17 mouse cellular contexts compared by ENCODE assay signal in the genomic region with DNA sequence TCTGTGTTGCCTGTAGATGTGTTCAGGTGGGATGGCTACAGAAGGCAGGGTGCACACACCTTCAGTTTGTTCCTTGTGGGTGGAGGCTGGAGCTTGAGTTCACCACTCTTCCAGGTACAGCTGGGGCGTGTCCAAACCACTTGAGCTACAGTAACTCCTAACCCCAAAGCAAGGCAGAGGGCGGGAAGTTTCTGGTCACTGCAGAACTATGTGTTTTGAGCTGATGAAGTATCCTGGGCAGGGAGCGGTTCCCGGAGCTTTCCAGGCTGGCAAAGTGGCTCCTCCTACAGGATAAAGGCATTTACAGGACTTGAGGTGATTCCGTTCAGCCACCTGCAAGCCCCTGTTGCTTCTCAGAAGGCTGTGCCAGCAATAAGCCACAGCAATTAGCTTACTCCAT. TPM values are rescaled to one million over a fixed set of nuclear protein-coding genes. Genes with fewer than 3 reads are reported as not detected.
DNase-seq lines count a peak whose midpoint lies in the region; ATAC-seq and TF ChIP-seq lines count a peak whose summit lies in the region.
"Had no signal": no experiment of that assay in that cellular context is flagged by ENCODE, and none has a peak within 500 bp of the region (broad histone marks: within the 10 kb centered on the region; RNA-seq: fewer than 3 reads in every experiment).

No protein-coding gene starts in this region.

- no peaks in the 10 kb centered on the region for H3K4me1 ChIP-seq in hindbrain, postnatal 0 days (ENCODE audit: insufficient read depth, low read length)
- no peaks in the 10 kb centered on the region for H3K4me1 ChIP-seq in hindbrain, embryonic 16.5 days (ENCODE audit: control insufficient read depth, insufficient read depth, low read depth, low read length)
- H3K4me1 ChIP-seq in MEL (ENCODE audit: control insufficient read depth in 1 of 2, insufficient read depth in 2 of 2, low read length in 2 of 2), result peaks cover 13 to 19% of the 10 kb centered on the region in 2 experiments
- no peaks in the 10 kb centered on the region for H3K4me1 ChIP-seq in stomach, embryonic 14.5 days (ENCODE audit: control insufficient read depth, insufficient read depth, low read length)
- H3K4me1 ChIP-seq: hindbrain, embryonic 12.5 days; limb, embryonic 12.5 days; neural tube, embryonic 13.5 days had no signal

- peak; percentile 18 for TF ChIP-seq CTCF in hindbrain, postnatal 0 days (IDR thresholded peaks at IDR 0.05; ENCODE audit: low read depth)
- TF ChIP-seq CTCF in MEL (IDR thresholded peaks at IDR 0.05 in 2 of 3, conservative IDR thresholded peaks at IDR 0.05 in 1 of 3; ENCODE audit: control insufficient read depth in 1 of 3, insufficient read depth in 1 of 3, low read depth in 2 of 3, low read length in 3 of 3, poor library complexity in 1 of 3, severe bottlenecking in 1 of 3), result no peak

- H3K27me3 ChIP-seq in hindbrain, postnatal 0 days (ENCODE audit: insufficient read depth, low read length), result no peaks in the 10 kb centered on the region
- H3K27me3 ChIP-seq in hindbrain, embryonic 16.5 days (replicated peaks; ENCODE audit: control insufficient read depth, insufficient read depth, low read length), result no peaks in the 10 kb centered on the region
- no peaks in the 10 kb centered on the region for H3K27me3 ChIP-seq in MEL (ENCODE audit: control insufficient read depth in 1 of 2, insufficient read depth in 2 of 2, low read length in 2 of 2)
- no peaks in the 10 kb centered on the region for H3K27me3 ChIP-seq in stomach, embryonic 14.5 days (ENCODE audit: control insufficient read depth, insufficient read depth, low read length)
- H3K27me3 ChIP-seq: hindbrain, embryonic 12.5 days; limb, embryonic 12.5 days; neural tube, embryonic 13.5 days; Patski had no signal

- TF ChIP-seq POLR2A in MEL (IDR thresholded peaks at IDR 0.05; ENCODE audit: control insufficient read depth in 1 of 2, insufficient read depth in 1 of 2, low read depth in 1 of 2, low read length in 2 of 2, poor library complexity in 1 of 2), result no peak

- ATAC-seq in hindbrain, postnatal 0 days, result no peak
- no peak for ATAC-seq in hindbrain, embryonic 16.5 days
- peak; percentile 13; the same call in 1 of the 2 replicates for ATAC-seq in erythroblast, adult 5-6 weeks (replicated peaks; ENCODE audit: low FRiP score, poor library complexity, severe bottlenecking)
- ATAC-seq in stomach, embryonic 14.5 days (ENCODE audit: insufficient number of reproducible peaks, insufficient read depth, low FRiP score, low read depth), result 0 out of 2 replicates have a peak, but pooled peaks have one; percentile 6
- ATAC-seq: CD4-positive, CD25-positive, alpha-beta regulatory T cell, adult 4 months; Patski had no signal

- TF ChIP-seq EP300 in MEL (IDR thresholded peaks at IDR 0.05; ENCODE audit: low read depth in 1 of 2, low read length in 2 of 2), result no peak

- H3K9ac ChIP-seq in hindbrain, postnatal 0 days (replicated peaks; ENCODE audit: low read length), result no peak overlapping the region
- no peak overlapping the region for H3K9ac ChIP-seq in hindbrain, embryonic 16.5 days (ENCODE audit: low read depth, low read length)
- no peak overlapping the region for H3K9ac ChIP-seq in MEL (ENCODE audit: control insufficient read depth, low read depth, low read length, poor library complexity, severe bottlenecking)
- no peak overlapping the region for H3K9ac ChIP-seq in stomach, embryonic 14.5 days (replicated peaks; ENCODE audit: low read depth, low read length)
- H3K9ac ChIP-seq: hindbrain, embryonic 12.5 days; limb, embryonic 12.5 days; neural tube, embryonic 13.5 days had no signal

- 64% methylated on average over 5 of the region's 5 CpGs for WGBS in hindbrain, postnatal 0 days
- 72% methylated on average over 5 of the region's 5 CpGs for WGBS in hindbrain, embryonic 16.5 days
- 76% methylated on average over 5 of the region's 5 CpGs for WGBS in stomach, embryonic 14.5 days

- peaks cover 39% of the 10 kb centered on the region for H3K36me3 ChIP-seq in hindbrain, postnatal 0 days (ENCODE audit: insufficient read depth, low read length)
- peaks cover 23% of the 10 kb centered on the region for H3K36me3 ChIP-seq in hindbrain, embryonic 16.5 days (ENCODE audit: control insufficient read depth, insufficient read depth, low read length)
- H3K36me3 ChIP-seq in MEL (ENCODE audit: control insufficient read depth in 1 of 2, insufficient read depth in 2 of 2, low read length in 2 of 2), result peaks cover 12% of the 10 kb centered on the region in 2 experiments
- peaks cover 33% of the 10 kb centered on the region for H3K36me3 ChIP-seq in stomach, embryonic 14.5 days (ENCODE audit: control insufficient read depth, insufficient read depth, low read length)

- no peak overlapping the region for H3K4me3 ChIP-seq in hindbrain, postnatal 0 days (ENCODE audit: low read length)
- H3K4me3 ChIP-seq in hindbrain, embryonic 16.5 days (ENCODE audit: low read length), result no peak overlapping the region
- H3K4me3 ChIP-seq in MEL (ENCODE audit: control insufficient read depth in 1 of 2, insufficient read depth in 1 of 2, low read depth in 2 of 2, low read length in 2 of 2), result no peak overlapping the region
- H3K4me3 ChIP-seq in stomach, embryonic 14.5 days (ENCODE audit: low read depth, low read length), result no peak overlapping the region
- H3K4me3 ChIP-seq: hindbrain, embryonic 12.5 days; limb, embryonic 12.5 days; neural tube, embryonic 13.5 days had no signal

- H3K27ac ChIP-seq in hindbrain, postnatal 0 days, result no peak overlapping the region
- H3K27ac ChIP-seq in hindbrain, embryonic 16.5 days (ENCODE audit: low read depth, low read length), result no peak overlapping the region
- peak overlapping the region; percentile 18 for H3K27ac ChIP-seq in MEL (ENCODE audit: control insufficient read depth, low read depth, low read length)
- no peak overlapping the region for H3K27ac ChIP-seq in stomach, embryonic 14.5 days (ENCODE audit: low read length)
- H3K27ac ChIP-seq: hindbrain, embryonic 12.5 days; limb, embryonic 12.5 days; neural tube, embryonic 13.5 days had no signal

- no peaks in the 10 kb centered on the region for H3K9me3 ChIP-seq in hindbrain, postnatal 0 days (ENCODE audit: low read length)
- H3K9me3 ChIP-seq in hindbrain, embryonic 16.5 days (ENCODE audit: control insufficient read depth, low read length), result no peaks in the 10 kb centered on the region
- H3K9me3 ChIP-seq in MEL (replicated peaks; ENCODE audit: insufficient read depth, low read length), result no peaks in the 10 kb centered on the region
- no peaks in the 10 kb centered on the region for H3K9me3 ChIP-seq in stomach, embryonic 14.5 days (ENCODE audit: control insufficient read depth, low read depth, low read length)
- H3K9me3 ChIP-seq: hindbrain, embryonic 12.5 days; limb, embryonic 12.5 days; neural tube, embryonic 13.5 days had no signal

- H3K4me2 ChIP-seq in hindbrain, postnatal 0 days (ENCODE audit: low read depth, low read length), result no peak overlapping the region
- H3K4me2 ChIP-seq in hindbrain, embryonic 16.5 days (ENCODE audit: low read length), result no peak overlapping the region
- H3K4me2 ChIP-seq in stomach, embryonic 14.5 days (replicated peaks; ENCODE audit: low read depth, low read length), result no peak overlapping the region
- H3K4me2 ChIP-seq: hindbrain, embryonic 12.5 days; limb, embryonic 12.5 days; neural tube, embryonic 13.5 days had no signal

- TF ChIP-seq RAD21 in MEL (IDR thresholded peaks at IDR 0.05; ENCODE audit: low read depth, low read length), result no peak

- no peaks in the 10 kb centered on the region for H3K79me2 ChIP-seq in MEL (ENCODE audit: control insufficient read depth, insufficient read depth, low read length, poor library complexity)

- DNase-seq in hindbrain, postnatal 0 days (ENCODE audit: low spot score), result no peak
- DNase-seq in MEL (ENCODE audit: low read depth, low spot score), result peak; percentile 26
- no peak for DNase-seq in urinary bladder, postnatal 25 days (ENCODE audit: low spot score)
- no peak for DNase-seq in adrenal gland, adult (ENCODE audit: inconsistent age in 2 of 2, low spot score in 1 of 2)
- DNase-seq: adrenal gland, postnatal 10 days; cerebellum, postnatal 36 days; kidney, adult 8-10 months; right cerebral cortex, postnatal 4 days; thymus, adult 18-20 months had no signal

RNA-seq across cellular contexts. Expression of a gene that starts 9.6 kb away (rescaled TPM):
- total RNA-seq in hindbrain, postnatal 0 days (2014; rRNA removed), result 0.32 and 0.63 TPM in 2 replicates
- 0.61 and 0.64 TPM in 2 replicates for polyA plus RNA-seq in hindbrain, postnatal 0 days (2015; fragmentation: Nextera tagmentation; extraction: Ambion mirVana)
- polyA plus RNA-seq in hindbrain, embryonic 16.5 days (2015; fragmentation: Nextera tagmentation; extraction: Ambion mirVana), result 0.39 and 0.48 TPM in 2 replicates
- total RNA-seq in MEL (2012; rRNA removed), result not detected in 2 replicates
- under 1 TPM in 1 of 2 experiments, not detected in 1; 0.06 TPM for polyA plus RNA-seq in MEL (2012; ENCODE audit: insufficient read depth in 1 of 2, insufficient read length in 2 of 2, low read depth in 1 of 2, low replicate concordance in 2 of 2, missing spikeins in 1 of 2)
- total RNA-seq in erythroblast, adult 5-6 weeks (2015; ENCODE audit: low replicate concordance), result 3.1 and 9.0 TPM in 2 replicates
- total RNA-seq in erythroblast, adult 5-6 weeks (2017; ENCODE audit: low replicate concordance), result 6.6 and 7.7 TPM in 2 replicates
- 1.0 and 1.2 TPM in 2 replicates for polyA plus RNA-seq in stomach, embryonic 14.5 days (2014; fragmentation: Nextera tagmentation; extraction: Ambion mirVana)
- polyA plus RNA-seq: Patski had no signal

RNA-seq across cellular contexts. Expression of a gene that starts 18.9 kb away (rescaled TPM):
- 64.6 and 95.5 TPM in 2 replicates for total RNA-seq in hindbrain, postnatal 0 days (2014; rRNA removed)
- 142 and 162 TPM in 2 replicates for polyA plus RNA-seq in hindbrain, postnatal 0 days (2015; fragmentation: Nextera tagmentation; extraction: Ambion mirVana)
- polyA plus RNA-seq in hindbrain, embryonic 16.5 days (2015; fragmentation: Nextera tagmentation; extraction: Ambion mirVana), result 130 and 138 TPM in 2 replicates
- total RNA-seq in MEL (2012; rRNA removed), result 110 and 115 TPM in 2 replicates
- polyA plus RNA-seq in MEL (2012; ENCODE audit: insufficient read depth in 1 of 2, insufficient read length in 2 of 2, low read depth in 1 of 2, low replicate concordance in 2 of 2, missing spikeins in 1 of 2), result 100 to 1,000 TPM in 1 of 2 experiments, not detected in 1; 246 TPM
- total RNA-seq in erythroblast, adult 5-6 weeks (2015; ENCODE audit: low replicate concordance), result 75.0 and 117 TPM in 2 replicates
- total RNA-seq in erythroblast, adult 5-6 weeks (2017; ENCODE audit: low replicate concordance), result 262 and 314 TPM in 2 replicates
- 163 and 171 TPM in 2 replicates for polyA plus RNA-seq in stomach, embryonic 14.5 days (2014; fragmentation: Nextera tagmentation; extraction: Ambion mirVana)

RNA-seq across cellular contexts. Expression of a gene that starts 20.8 kb away (rescaled TPM):
- total RNA-seq in hindbrain, postnatal 0 days (2014; rRNA removed), result 341 and 518 TPM in 2 replicates
- 1,637 and 1,748 TPM in 2 replicates for polyA plus RNA-seq in hindbrain, postnatal 0 days (2015; fragmentation: Nextera tagmentation; extraction: Ambion mirVana)
- 1,157 and 1,329 TPM in 2 replicates for polyA plus RNA-seq in hindbrain, embryonic 16.5 days (2015; fragmentation: Nextera tagmentation; extraction: Ambion mirVana)
- total RNA-seq in MEL (2012; rRNA removed), result 492 and 730 TPM in 2 replicates
- polyA plus RNA-seq in MEL (2012; ENCODE audit: insufficient read depth in 1 of 2, insufficient read length in 2 of 2, low read depth in 1 of 2, low replicate concordance in 2 of 2, missing spikeins in 1 of 2), result 100 to 1,000 TPM in 1 of 2 experiments, not detected in 1; 566 TPM
- 715 and 778 TPM in 2 replicates for total RNA-seq in erythroblast, adult 5-6 weeks (2015; ENCODE audit: low replicate concordance)
- total RNA-seq in erythroblast, adult 5-6 weeks (2017; ENCODE audit: low replicate concordance), result 2,175 and 2,816 TPM in 2 replicates
- 1,247 and 1,358 TPM in 2 replicates for polyA plus RNA-seq in stomach, embryonic 14.5 days (2014; fragmentation: Nextera tagmentation; extraction: Ambion mirVana)

RNA-seq across cellular contexts. Expression of a gene that starts 43.9 kb away (rescaled TPM):
- 22.8 and 25.7 TPM in 2 replicates for total RNA-seq in hindbrain, postnatal 0 days (2014; rRNA removed)
- polyA plus RNA-seq in hindbrain, postnatal 0 days (2015; fragmentation: Nextera tagmentation; extraction: Ambion mirVana), result 18.3 and 19.9 TPM in 2 replicates
- polyA plus RNA-seq in hindbrain, embryonic 16.5 days (2015; fragmentation: Nextera tagmentation; extraction: Ambion mirVana), result 13.3 and 14.6 TPM in 2 replicates
- total RNA-seq in MEL (2012; rRNA removed), result 9.6 and 38.3 TPM in 2 replicates
- polyA plus RNA-seq in MEL (2012; ENCODE audit: insufficient read depth in 1 of 2, insufficient read length in 2 of 2, low read depth in 1 of 2, low replicate concordance in 2 of 2, missing spikeins in 1 of 2), result 10 to 100 TPM in 1 of 2 experiments, not detected in 1; 27.5 TPM
- total RNA-seq in erythroblast, adult 5-6 weeks (2015; ENCODE audit: low replicate concordance), result 3.7 and 4.6 TPM in 2 replicates
- 5.8 and 6.6 TPM in 2 replicates for total RNA-seq in erythroblast, adult 5-6 weeks (2017; ENCODE audit: low replicate concordance)
- polyA plus RNA-seq in stomach, embryonic 14.5 days (2014; fragmentation: Nextera tagmentation; extraction: Ambion mirVana), result 9.6 and 10.1 TPM in 2 replicates

Comparison
In these comparisons a context has a peak if more than half of its experiments do, and no peak if none do; other contexts are left out.
1. ATAC-seq: peak in erythroblast, adult 5-6 weeks (single experiment) and stomach, embryonic 14.5 days (single experiment); none in hindbrain, postnatal 0 days (single experiment) and hindbrain, embryonic 16.5 days (single experiment).